Mouse (Mus musculus) macrophage (primary cell): ENCODE measurements around the gene Gm21477. TPM values are rescaled to one million over a fixed set of nuclear protein-coding genes. Genes with fewer than 3 reads are reported as not detected.
"Not testable (repeated sequence)": the region's sequence is repeated elsewhere in the genome, so short reads cannot be mapped to it uniquely, and the experiment has no call there.

Experiments used
- H3K27ac ChIP-seq: fragments of 350-480 bp; formaldehyde crosslinking; 2 replicates; pipeline ENCODE4 v1.9.0; 2021
- H3K36me3 ChIP-seq: fragments of 350-480 bp; formaldehyde crosslinking; 2 replicates; pipeline ENCODE4 v1.9.0; 2021; ENCODE audit errors: inconsistent target
- H3K4me3 ChIP-seq: fragments of 350-480 bp; formaldehyde crosslinking; 2 replicates; pipeline ENCODE4 v1.9.0; 2021; ENCODE audit errors: inconsistent target
- H3K79me2 ChIP-seq: fragments of 350-480 bp; formaldehyde crosslinking; 2 replicates; pipeline ENCODE4 v1.9.0; 2021; ENCODE audit errors: inconsistent target
- WGBS: methylation state at CpG from one replicate; pipeline ENCODE4 v1.1.7; 2026; ENCODE audit warnings: inconsistent platforms; ENCODE audit not compliant: missing documents; 5-methylcytosine and 5-hydroxymethylcytosine counted together
- polyA plus RNA-seq: library from polyadenylated mRNA; stranded (reverse); fragments of 250-400 nt; gene quantifications from 3 replicates; pipeline ENCODE4 v1.2.4, GENCODE M21; 2018; ENCODE audit warnings: inconsistent platforms
- total RNA-seq, 78 experiments: library from RNA; depleted of rRNA; stranded (reverse); fragments of 250-400 nt; gene quantifications; 1 replicate in 9 of 78; 2 replicates in 24 of 78; 3 replicates in 43 of 78; 4 replicates in 2 of 78; pipeline ENCODE4 v1.2.4; 2018; ENCODE audit warnings: inconsistent platforms in 56 of 78

Gene Gm21477
- not detected for total RNA-seq (2018; cell fraction: chromatin; rRNA removed)
- total RNA-seq (2018; cell fraction: cytosol; rRNA removed) = not detected
- not detected for total RNA-seq (2018; cell fraction: nucleus; rRNA removed)
- not detected in 3 replicates for polyA plus RNA-seq

DNA sequence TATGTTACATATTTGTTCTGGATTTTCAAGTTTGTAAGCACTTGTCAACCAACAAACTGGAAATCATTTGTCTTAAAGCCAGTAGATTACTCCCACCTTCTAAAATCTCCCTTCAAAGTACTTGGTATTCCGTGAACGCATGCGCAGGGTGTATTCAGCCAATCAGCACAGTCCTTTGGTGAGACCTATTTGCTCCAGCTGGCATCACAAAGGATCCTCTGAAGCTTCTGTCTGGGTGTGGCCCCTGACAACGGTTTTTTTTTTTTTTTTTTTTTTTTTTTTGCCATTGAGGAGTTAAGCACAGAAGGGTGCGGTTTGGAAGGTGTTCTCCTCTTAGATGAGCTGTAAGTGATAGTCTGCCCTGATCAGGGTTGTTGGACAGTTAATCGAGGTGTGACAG lies at the start of gene Gm21477:
Gm21477 (plus strand) TSS at position 301 of the 400 bp plus-strand sequence.
- H3K4me3 ChIP-seq, H3K27ac ChIP-seq, H3K79me2 ChIP-seq, H3K36me3 ChIP-seq: not testable (repeated sequence)
- no CpG with 5 or more reads among the region's 6 CpGs for WGBS
